In genomic region chr9:42314959-42315358, GRCm38 (mm10) we compare ENCODE assay signal across 8 mouse cellular contexts. TPM values are rescaled to one million over a fixed set of nuclear protein-coding genes. Genes with fewer than 3 reads are reported as not detected.
A peak's percentile ranks its signal among the peaks of the same experiment; 100 is the strongest.
DNase-seq lines count a peak whose midpoint lies in the region; ATAC-seq and TF ChIP-seq lines count a peak whose summit lies in the region.
"Had no signal": no experiment of that assay in that cellular context is flagged by ENCODE, and none has a peak within 500 bp of the region (broad histone marks: within the 10 kb centered on the region; RNA-seq: fewer than 3 reads in every experiment).

No protein-coding gene starts in this region.

- H3K36me3 ChIP-seq in lung, embryonic 14.5 days (ENCODE audit: insufficient read depth), result no peaks in the 10 kb centered on the region
- H3K36me3 ChIP-seq in heart, embryonic 11.5 days (ENCODE audit: control insufficient read depth, insufficient read depth, low read length), result no peaks in the 10 kb centered on the region

- H3K4me3 ChIP-seq in lung, embryonic 14.5 days (ENCODE audit: low read depth, low read length), result no peak overlapping the region
- H3K4me3 ChIP-seq in lung, adult 2 months (replicated peaks; ENCODE audit: extremely low read depth, low read depth, low read length), result no peak overlapping the region
- H3K4me3 ChIP-seq in heart, embryonic 11.5 days (ENCODE audit: low read depth, low read length), result no peak overlapping the region

- ATAC-seq in lung, embryonic 14.5 days (ENCODE audit: insufficient read depth), result no peak
- ATAC-seq in neutrophil, adult 5-6 weeks (ENCODE audit: extremely low read depth, insufficient number of reproducible peaks, low FRiP score, poor library complexity, severe bottlenecking), result peak; percentile 56; the same call in 1 of the 2 replicates
- no peak for ATAC-seq in heart, embryonic 11.5 days (replicated peaks; ENCODE audit: insufficient number of reproducible peaks, low FRiP score, low TSS enrichment)

- H3K4me1 ChIP-seq in lung, embryonic 14.5 days (ENCODE audit: insufficient read depth), result no peaks in the 10 kb centered on the region
- no peaks in the 10 kb centered on the region for H3K4me1 ChIP-seq in lung, adult 2 months (ENCODE audit: control insufficient read depth, insufficient read depth, low read length)
- no peaks in the 10 kb centered on the region for H3K4me1 ChIP-seq in heart, embryonic 11.5 days (ENCODE audit: control insufficient read depth, insufficient read depth, low read length)

- no peak for TF ChIP-seq POLR2A in lung, adult 2 months (IDR thresholded peaks at IDR 0.05; ENCODE audit: borderline replicate concordance, extremely low read depth, low read depth, low read length)

- H3K9me3 ChIP-seq in lung, embryonic 14.5 days (ENCODE audit: low read depth, low read length), result no peaks in the 10 kb centered on the region
- no peaks in the 10 kb centered on the region for H3K9me3 ChIP-seq in heart, embryonic 11.5 days (replicated peaks; ENCODE audit: control insufficient read depth, low read length)

- no peaks in the 10 kb centered on the region for H3K27me3 ChIP-seq in lung, embryonic 14.5 days (ENCODE audit: insufficient read depth, low read length)
- H3K27me3 ChIP-seq in heart, embryonic 11.5 days (ENCODE audit: control insufficient read depth, insufficient read depth, low read length), result no peaks in the 10 kb centered on the region

- no peak overlapping the region for H3K27ac ChIP-seq in lung, embryonic 14.5 days (ENCODE audit: low read depth)
- no peak overlapping the region for H3K27ac ChIP-seq in heart, embryonic 11.5 days (ENCODE audit: low read depth, low read length)

- DNase-seq in lung, embryonic 14.5 days, result peak; percentile 62
- DNase-seq in lung, adult 2 months, result no peak
- DNase-seq in R1 (ENCODE audit: low read depth, low spot score), result peak; percentile 97
- DNase-seq in embryo, embryonic 9.5 days (ENCODE audit: extremely low spot score), result peak; percentile 33
- no peak for DNase-seq in left cerebral cortex, postnatal 25 days (ENCODE audit: low spot score in 2 of 2)
- DNase-seq: adrenal gland, postnatal 36 days had no signal

- H3K4me2 ChIP-seq in lung, embryonic 14.5 days, result no peak overlapping the region
- H3K4me2 ChIP-seq in heart, embryonic 11.5 days, result no peak overlapping the region

- intact Hi-C loops in left cerebral cortex, postnatal 25 days (cut with DNase I), result no loop called here

- no peak overlapping the region for H3K9ac ChIP-seq in lung, embryonic 14.5 days
- no peak overlapping the region for H3K9ac ChIP-seq in heart, embryonic 11.5 days (ENCODE audit: low read depth, low read length)

- no peak for TF ChIP-seq CTCF in lung, embryonic 14.5 days (IDR thresholded peaks at IDR 0.05; ENCODE audit: low read depth)
- no peak for TF ChIP-seq CTCF in lung, adult 2 months (IDR thresholded peaks at IDR 0.05; ENCODE audit: insufficient read depth, low read length)

- WGBS in lung, embryonic 14.5 days, result 45% methylated on average over 4 of the region's 4 CpGs
- WGBS in lung, adult 2 months, result 64% methylated on average over 4 of the region's 4 CpGs
- WGBS in heart, embryonic 11.5 days (ENCODE audit: insufficient replicate concordance), result 47% methylated on average over 4 of the region's 4 CpGs

RNA-seq across cellular contexts. Expression of gene Sc5d, which starts 50.9 kb away (rescaled TPM):
- 40.0 and 47.8 TPM in 2 replicates for polyA plus RNA-seq in lung, embryonic 14.5 days (2014; fragmentation: Nextera tagmentation; extraction: Ambion mirVana)
- polyA plus RNA-seq in lung, adult 2 months (2012; rRNA removed), result 32.9 and 73.6 TPM in 2 replicates
- total RNA-seq in neutrophil, adult 5-6 weeks (2017), result 71.3 and 81.2 TPM in 2 replicates
- 45.5 and 50.0 TPM in 2 replicates for polyA plus RNA-seq in heart, embryonic 11.5 days (2014; fragmentation: Nextera tagmentation; extraction: Ambion mirVana)
- 10 to 100 TPM; 56.0 to 61.6 TPM for total RNA-seq in left cerebral cortex, postnatal 25 days (2021)

Comparison
In these comparisons a context has a peak if more than half of its experiments do, and no peak if none do; other contexts are left out.
1. DNase-seq: peak in lung, embryonic 14.5 days (single experiment), R1 (single experiment) and embryo, embryonic 9.5 days (single experiment); none in lung, adult 2 months (single experiment) and left cerebral cortex, postnatal 25 days (0 of 2).